Mouse (Mus musculus) CD4-positive, CD25-positive, alpha-beta regulatory T cell, adult 2 months (primary cell): ENCODE data around the gene Emsy.

ENCODE experiments used
- DNase-seq: peaks from one replicate; pipeline ENCODE4 v3.0.0-alpha.2; 2012; ENCODE audit warnings: low read depth, low spot score

The Emsy gene

DNA sequence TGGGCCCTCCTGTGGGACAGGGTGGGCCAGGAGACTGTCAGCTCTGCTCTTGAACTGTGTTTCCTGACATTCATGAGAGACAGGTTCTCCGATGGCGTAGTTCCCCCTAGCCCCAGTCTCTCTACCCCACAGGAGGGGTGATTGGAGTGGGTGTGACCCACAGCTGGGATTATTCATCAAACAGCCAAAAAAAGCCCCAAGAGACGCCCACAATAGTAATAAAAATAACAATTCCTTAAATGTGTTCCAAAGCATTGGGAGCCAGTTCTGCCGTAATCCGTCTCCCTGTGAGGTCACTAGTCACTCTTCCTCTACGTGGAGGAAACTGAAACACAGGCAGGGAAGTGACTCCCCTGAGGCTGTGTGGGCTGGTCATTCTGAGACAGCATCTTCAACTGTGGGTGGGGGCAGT, 113.8 kb downstream of the Emsy start:
- no peak for DNase-seq

- DNase-seq, result no peak
These were observed 114.3 kb downstream of the Emsy start for GRCm38 (mm10) chr7:98542267-98542666.

- no peak for DNase-seq
These were observed 115.0 kb downstream of the Emsy start for GRCm38 (mm10) chr7:98541564-98541963.

DNA sequence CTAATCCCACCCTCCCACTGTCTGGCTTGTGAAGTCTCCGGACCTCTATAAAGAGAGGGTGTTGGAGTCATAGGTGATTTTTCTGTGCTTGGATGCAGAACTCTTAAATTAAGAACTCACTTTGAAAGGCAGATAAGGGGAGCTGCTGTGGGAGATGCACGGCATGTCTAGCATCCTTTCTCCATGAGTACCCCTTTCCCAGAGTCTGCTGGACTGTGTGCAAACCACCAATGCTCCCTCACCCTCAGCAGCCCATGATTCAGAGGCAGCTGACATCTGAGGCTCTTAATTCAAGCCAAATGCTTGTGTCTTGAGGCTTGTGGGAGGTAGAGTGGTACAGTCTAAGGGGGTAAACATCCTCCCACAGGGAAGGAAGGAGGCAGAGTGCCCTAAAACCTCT, 115.7 kb downstream of the Emsy start:
- DNase-seq, result no peak

DNA sequence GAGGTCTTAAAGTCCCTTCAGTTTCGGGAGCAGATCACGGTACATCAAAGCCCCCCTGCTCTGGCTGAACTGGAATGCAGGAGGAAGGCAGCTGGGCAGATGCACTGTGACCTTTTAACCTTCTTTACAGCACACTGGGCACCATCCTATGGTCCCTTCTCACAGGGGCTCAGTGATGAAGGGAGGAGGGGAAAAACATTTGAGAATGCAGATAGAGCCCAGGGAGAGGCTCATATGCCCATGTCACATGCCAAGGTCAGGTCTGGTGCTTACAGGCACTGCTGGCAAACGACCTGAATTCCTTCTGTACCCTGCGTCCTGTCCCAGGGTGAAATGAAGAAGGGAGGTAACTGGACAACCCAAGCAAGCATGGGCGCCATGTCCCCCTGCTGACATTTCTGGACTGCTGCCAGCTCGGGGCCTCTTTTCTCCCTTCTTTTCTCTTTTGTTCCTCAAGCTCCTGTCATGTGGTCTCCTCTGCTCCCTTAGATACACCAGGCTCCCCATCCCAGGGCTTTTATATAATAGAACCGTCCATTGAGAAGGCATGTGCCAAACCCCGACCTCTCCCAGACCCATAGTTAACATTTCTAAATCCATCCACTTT, 118.5 kb downstream of the Emsy start:
- no peak for DNase-seq

- DNase-seq, result no peak
These were observed 119.2 kb downstream of the Emsy start for GRCm38 (mm10) chr7:98537210-98537966.
